Mouse (Mus musculus): ENCODE results near the gene Nmb.

The Nmb gene

DNA sequence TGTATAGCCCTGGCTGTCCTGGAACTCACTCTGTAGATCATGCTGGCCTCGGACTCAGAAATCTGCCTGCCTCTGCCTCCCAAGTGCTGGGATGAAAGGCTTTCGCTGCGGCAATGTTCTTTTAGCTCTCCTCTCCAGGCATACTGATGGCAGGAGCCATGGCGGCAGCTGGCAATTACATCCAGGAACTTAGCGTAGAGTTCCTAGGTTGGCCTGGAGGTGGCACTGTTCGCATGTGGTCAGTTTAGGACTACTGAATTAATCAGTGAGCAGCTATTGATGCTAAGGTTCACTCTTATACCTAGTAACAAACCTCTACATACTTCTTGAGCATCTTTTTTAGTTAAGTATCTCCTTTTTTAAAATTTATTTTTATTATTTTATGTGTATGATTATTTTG is 47.7 kb downstream of the Nmb start:
- DNase-seq, result peak; percentile 95

DNA sequence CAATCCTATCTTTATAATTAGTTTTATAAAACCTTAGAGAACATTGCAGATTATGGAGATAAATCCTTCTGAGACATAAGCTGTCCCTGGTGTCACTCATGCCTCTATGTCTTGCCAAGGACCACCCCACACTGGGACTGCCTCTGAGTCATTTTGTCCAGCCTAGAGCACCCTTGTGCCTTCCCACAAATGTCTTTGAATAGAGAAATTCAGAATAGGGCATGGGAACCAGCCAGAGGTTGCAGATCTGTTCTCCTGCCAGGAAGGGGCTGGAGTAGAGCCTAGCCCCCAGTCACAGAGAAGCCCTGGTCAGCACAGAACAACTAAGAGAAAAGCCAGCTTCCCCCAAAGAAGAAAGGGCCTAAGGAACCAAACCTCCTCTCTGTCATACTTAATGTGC is 49.6 kb downstream of the Nmb start:
- no peak for DNase-seq

DNA sequence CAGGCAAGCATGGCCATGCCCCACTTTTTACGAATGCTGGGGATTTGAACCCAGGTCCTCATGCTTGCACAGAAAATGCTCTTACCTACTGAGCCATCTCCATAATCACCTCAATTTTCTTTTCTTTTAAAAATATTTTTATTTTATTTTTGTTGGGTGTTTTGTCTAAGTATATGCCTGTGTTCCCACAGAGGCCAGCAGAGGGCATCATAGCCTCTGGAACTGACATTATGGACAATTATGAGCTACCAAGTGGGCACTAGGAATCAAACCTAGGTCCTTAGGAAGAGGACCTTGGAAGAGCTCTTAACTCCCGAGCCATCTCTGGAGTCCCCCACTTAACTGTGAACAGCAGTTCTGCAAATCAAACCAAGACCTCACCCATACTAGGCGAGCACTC is 51.7 kb downstream of the Nmb start:
- no peak for DNase-seq
